Mouse (Mus musculus) liver (tissue): ENCODE measurements at regions not wholly inside any gene's neighbourhood (a gene's known extent, or its start where the extent isn't known, plus 50 kb on each side); places are given as distances from the start of the nearest gene placed in this dataset.

Experiments used
- DNase-seq: peaks from one replicate; pipeline ENCODE4 v3.0.0-alpha.2; 2020; ENCODE audit warnings: mixed read lengths

DNA sequence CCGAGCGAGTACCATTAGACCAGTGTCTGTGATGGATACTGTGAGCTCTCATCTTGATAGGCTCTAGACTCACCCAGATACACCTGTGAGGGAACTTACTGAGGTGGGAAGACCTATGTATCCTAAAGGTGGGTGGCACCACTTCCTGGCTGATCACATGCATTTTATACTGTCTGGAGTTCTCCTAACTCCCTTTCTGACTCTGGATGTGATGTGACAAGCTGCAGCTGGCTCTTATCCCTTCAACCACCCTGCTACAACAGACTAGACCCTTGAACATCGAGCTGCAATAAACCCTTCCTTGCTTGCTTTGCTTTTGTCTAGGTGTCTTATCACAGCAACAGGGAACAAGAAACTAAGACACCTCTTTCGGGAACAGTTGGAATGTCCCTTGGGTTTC, 143.3 kb downstream of the Cd24a start:
- DNase-seq, result no peak

DNA sequence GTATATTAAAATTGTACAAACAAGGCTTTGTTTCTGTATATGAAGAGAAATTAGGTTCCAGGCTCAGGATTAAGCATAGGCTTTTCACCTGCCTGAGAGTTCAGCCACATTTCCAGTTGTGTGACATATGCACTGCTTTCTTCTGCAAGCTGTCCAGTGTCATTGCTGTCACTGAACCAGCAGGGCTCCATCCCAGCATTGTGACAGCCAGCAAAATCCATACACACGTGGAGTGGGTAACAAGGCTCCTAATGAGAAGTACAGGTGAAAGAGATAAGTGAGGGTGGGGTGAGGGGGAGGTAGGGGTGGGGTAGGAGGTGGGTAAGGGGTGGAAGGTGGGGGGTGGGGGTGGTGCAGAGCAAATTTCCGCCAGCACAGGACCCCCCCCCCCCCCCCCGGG, 144.1 kb downstream of the Cd24a start:
- DNase-seq, result no peak

DNA sequence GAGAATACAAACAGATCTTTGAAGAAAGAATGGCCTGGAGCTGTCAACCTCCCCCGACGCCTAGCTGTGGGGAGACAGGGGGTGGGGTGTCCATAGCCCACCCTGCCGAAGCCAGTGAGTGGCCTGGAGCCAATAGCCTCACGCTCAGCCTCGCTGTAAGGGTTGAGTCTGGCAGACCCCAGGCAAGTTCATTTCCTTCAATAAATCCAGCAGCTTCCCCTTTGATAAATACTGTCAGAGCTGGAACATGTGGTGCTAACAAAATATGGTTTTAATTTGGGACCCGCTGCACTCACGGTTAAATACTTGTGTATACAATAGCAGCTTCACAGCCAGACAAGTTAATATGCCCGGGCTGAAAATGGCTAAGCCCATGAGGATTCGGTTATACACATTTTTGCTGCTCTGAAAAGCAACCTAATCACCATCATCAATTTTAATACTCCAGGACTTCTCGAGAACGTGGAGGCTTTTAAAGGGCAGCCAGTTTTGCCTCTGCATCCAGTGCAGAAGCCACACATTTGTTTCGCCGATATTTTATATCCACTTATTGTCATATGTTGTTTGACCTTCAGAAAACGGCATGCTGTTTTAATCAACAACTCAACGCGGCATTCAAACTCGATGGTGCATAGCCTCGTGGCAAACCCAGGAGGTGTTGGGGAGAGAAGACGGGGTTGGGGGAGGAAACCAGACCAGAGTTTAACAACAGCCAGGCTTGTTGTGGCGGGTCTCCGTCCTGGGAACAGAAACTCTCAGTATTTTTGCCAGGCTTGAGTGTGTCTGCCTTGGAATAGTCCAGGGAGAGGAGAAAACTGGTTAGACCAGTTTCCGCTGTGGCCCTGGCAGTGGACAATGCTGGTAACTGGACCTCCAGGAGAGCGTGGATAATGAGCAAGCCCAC, 144.9 kb downstream of the Cd24a start:
- no peak for DNase-seq

DNA sequence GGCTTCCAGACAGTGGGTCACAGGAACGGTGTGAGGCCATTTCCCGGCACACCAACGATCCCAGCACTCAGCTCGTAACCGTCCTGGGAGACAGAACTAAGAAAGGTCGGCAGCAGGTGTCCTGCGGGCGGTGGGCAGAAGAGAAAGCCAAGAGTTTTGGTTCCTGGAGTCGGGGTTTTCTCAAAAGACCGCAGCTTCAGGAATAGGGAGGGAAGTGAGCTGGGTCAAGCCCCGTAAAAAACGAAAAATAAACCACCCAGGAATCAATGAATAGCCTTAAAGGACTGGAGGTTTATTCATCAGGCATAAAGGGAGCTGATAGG, 145.5 kb downstream of the Cd24a start:
- DNase-seq, result no peak

DNA sequence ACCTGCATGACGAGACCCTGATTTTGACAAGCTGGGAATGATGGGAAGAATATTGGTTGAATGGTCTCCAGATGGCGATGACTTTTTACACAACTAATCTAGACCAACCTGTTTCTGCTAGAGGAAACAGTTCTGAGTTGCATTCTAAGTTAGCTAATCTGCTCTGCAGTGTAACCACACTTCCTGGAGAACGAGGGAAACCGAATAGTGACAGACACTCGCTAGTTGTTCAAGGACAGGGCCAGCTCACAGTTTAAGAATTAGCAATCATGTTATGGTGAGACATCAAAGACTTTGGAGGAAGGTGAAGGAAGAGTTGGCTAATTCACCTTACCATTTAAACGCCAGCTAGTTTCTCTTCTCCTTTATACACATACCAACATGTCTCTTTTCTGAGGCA, 149.7 kb downstream of the Cd24a start:
- DNase-seq, result no peak

DNA sequence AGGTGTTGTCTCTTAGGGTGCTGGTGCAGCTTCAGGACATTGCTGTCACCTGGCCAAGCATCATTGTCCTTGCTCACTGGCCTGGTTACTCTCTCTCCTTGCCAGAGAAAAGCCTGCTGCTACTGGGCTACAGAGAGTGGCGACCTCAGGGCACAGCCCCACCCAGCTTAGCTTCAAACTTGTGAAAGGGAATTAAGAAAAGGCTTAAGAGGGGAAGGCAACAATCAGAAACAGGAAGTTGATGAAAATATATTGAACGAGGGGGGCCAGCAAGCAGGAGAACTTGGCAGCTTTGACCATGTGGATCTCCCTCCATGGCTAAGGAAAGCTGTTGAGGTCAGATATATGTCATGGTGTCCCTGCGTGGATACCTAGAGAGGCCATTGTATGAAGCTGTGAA, 151.1 kb downstream of the Cd24a start:
- DNase-seq, result no peak

DNA sequence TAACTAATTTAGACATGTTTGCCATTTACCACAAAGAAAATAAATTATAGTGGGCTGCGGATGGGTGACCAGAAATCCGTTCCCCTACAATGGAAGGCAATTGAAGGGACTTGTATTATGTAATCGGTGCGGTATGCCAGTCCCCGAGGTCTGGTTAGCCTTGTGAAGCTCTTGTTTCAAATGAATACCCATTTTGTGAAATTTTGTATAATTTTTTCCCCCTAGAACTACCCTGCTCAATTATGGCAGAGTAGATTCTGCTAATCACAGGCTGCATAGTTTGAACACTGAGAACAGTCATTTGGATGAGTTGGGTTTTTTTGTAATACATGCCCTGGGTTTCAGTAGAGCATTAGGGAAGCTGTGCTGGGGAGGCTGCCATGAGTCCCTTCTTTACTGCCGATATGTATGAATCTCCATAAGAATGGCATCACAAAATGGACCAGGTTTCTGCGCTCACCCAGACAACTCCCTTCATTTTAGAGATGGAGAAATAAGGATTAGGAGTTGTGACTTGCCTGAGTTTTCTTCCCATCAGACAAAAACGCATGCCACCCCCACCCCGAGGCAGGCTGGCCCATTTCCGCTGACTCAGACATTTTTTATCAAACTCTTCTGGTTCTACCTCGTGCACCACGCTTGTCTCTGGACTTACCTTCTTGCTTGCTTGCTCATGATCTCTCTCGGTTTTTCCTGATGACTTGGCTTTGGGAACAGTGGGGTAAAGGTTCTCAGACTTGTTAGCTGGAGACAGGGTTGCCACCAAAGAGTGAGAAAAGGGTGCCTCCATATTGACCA, 155.7 kb downstream of the Cd24a start:
- no peak for DNase-seq

DNA sequence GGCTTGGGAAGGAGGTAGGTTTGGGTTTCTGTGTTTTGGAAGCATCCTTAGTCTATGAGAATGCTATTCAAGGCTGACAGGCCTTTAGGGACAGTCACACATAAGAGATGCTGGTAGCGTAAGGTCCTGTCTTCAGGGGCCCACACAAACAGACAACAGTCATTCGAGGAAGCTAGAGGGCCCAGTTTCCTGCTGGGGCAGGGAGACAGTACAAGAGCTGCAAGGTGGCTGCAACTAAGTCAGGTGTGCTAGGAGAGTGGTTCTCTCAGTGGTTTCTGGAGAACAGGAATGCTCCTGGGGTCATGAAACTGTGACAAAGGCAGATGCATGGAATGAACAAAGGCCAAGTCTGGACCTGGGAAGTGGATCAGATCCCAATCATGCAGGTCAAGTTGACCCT, 161.1 kb downstream of the Cd24a start:
- DNase-seq, result no peak

DNA sequence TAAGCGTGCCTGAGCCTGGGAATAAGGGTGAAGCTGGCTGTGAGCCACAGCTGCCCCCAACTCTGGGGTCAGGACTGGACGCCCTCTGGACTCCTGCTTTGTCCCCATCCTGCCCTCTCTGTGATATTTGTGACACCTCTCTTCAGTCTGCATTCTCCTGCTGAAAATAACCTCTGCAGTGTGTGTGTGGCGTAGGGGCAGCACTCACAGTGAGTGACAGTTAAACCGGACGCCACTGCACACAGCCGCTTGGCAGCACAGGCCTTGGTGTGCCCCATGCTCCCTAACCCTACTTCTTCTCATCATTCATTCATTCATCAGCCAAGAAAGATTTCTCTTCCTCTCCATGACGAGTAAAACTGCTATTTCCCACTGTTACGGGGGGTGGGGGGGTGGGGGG, 161.6 kb downstream of the Cd24a start:
- DNase-seq, result no peak

DNA sequence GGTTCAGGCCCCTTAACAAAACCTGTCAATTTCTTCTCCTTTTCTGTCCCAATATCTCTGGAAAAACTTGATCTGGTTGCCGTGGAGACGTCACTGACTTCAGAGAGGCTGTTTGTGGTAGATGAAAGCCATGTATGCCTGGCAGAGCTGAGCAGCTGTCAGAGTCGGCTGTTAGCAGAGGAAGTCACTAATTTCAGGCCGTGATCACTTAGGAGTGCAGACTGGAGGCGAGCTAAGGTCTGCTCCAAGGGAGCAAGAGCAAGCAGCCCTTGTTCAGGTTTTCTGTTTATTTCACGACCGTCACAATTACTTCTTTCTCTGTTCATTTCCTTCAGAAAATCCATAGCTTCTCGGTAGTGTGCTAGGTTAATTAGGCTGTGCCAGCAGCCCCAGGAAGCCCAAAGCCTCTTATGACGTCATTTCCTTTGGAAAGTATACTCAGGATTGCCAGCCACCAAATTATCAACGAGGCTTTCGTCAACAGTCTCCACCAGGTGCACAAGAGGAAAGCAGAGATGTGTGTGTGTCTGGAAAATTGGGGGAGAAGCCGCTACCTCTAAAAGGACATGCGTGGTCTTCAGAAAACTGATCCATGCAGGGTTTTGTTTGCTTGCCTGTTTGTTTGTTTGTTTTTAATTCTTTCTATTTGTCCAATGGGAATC, 161.2 kb downstream of the Qrsl1 start:
- DNase-seq, result no peak

DNA sequence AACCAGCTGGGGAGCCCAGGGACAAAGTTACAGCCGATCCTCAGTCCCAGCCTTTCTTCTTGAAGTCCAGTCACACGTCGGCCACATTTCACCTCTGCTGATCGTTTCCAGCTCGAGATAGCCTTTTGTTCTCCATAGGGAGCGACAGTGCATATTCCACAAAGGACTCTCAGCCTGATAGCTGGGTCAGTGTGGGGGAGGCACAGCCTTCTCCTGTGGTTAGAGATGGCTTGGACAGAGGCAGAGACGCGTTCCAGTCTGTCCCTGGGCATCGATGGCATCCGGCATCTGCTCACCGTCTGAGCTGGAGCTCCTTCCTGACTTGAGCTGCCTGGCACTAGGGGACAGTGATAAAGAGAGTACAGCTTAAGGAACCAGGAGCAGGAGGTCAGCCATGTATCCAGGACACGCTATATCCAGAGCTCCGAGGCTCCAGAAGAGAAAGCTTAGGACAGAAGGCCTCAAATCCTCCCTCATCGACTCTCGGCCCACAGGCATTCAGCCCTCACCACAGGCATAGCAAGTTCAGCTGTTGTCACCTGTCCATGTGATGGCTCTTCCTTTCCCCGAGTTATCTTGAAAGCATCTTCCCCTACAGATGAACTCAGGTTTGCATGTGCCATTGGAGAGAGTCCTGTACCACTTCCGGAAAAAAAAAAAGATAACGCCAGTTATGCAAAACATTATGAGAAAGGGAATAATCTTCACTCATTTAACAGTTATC, 160.0 kb downstream of the Qrsl1 start:
- DNase-seq, result no peak

DNA sequence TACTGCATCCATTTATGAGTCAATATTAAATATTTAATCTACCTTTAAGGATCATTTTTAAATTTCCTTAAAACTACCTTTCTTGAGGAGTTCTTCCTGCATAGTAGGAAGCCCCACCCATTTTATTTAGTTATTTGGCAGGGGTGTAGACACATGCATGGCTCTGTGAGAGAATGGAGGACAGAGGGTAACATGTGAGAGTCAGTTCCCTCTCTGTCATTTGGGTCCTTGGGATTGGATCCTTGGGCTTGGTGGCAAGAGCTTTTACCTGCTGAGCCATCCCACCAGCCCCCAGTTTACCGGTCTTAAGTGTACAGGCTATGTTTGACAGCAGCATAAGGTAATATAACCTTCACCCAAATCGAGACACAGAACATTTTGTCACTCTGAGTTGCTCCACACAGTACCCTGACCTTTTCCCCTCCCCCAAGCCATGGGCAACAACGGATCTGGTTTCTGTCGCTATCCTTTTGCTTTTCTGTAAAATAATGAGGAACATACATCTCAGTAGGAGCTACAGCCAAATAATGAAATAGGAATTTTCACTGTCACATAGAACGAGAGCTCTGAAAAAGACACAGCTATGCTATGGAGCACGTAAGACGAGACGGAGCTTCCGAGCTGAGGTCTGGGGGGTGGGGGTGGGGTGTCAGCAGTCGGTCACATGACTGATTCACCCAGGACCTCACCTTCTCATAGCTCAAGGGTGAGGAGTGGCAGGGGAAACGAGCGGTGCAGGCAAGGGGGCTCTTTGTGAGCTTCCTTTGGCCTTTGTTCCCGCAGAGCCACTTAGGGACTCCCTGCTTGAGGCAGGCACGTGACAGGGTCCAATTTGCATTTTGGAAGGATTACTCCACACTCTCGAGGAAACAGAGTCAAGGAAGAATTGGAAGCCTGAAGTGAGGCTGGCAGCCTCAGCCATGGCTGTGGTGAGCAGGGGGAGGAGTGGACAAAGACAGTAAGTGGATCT, 159.2 kb downstream of the Qrsl1 start:
- peak; percentile 32 for DNase-seq

DNA sequence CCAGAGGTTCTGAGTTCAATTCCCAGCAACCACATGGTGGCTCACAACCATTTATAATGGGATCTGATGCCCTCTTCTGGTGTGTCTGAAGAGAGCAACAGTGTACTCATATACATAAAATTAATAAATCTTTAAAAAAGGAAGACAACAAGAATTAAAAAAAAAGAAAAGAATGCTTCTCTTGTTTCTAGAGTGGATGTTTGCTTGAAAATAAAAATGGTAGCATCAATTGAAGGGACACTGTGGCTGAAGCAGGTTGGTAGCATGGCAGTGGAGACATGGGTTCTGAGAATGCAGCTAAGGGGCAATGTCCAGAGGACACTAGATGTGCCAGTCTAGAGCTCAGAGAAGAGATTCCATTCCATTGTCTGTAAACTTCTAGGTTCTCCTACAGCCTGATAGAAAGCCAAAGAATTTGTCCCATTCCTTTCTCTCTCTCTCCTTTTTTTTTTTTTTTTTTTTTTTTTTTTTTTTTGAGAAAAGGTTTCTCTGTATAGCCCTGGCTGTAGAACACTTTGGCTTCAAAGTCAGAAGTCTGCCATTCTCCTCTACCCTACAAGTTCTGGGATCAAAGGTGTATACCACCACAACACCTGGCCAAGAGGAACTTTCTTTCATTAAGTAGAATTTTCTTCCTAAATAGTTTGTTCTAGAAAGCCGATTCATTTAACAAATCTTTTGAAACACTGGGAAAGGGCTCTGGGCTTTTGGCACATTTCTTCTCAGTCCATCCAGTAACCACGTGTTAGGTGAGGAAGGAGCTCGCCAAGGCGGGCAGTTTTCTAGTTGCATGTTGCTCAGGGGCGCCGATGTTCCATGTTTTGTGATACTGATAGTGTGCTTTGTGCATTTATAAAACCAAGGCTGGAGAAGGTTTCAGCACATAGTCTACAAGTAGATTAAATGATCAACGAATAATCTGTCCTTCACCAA, 158.1 kb downstream of the Qrsl1 start:
- DNase-seq, result no peak

DNA sequence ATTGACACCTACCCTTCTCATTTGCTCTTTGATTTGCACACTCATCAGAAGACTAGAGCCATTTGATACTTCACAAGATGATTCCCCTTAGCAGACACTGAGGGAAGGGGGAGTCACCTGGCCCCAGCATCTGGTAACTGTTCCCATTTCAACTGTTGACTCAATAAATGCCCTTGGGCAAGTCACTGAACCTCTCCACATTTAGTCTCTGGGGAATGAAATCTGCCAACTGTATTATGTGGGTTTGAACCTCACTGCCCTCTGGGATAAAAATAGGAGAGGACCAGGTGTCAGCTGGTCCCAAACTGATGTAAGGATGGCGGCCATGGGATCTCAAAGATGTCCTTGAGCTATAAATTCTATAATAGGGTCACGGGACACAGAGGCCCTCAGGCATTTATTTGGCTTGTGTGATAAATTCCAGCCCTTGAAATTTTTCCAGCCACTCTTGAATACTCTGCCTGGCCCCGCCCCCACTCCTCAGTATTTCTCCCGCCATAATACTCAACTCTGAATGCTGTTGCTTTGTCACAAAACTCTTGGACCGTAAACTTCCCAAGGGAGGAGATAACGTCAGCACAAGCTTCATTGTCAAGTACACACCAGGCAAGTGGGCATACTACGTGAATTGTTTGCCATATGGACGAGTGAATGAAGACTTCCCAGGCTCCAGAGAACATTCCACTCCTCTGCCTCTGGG, 155.5 kb downstream of the Qrsl1 start:
- no peak for DNase-seq

DNA sequence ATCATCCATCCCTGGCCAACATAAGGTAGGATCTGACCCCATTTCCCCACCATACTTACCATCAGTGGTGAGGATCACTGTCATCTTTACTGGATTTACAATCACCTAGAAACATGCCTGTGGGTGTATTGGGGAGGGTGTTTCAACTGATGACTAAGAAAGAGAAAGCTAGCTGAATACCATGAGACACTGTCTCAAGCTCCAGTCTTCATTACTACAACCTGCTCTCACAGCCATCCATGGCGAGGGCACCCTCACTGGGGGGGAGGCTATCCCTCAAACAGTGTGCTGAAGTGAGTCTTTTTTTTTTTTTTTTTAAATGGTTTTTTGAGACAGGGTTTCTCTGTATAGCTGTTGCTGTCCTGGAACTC, 154.9 kb downstream of the Qrsl1 start:
- DNase-seq, result no peak

DNA sequence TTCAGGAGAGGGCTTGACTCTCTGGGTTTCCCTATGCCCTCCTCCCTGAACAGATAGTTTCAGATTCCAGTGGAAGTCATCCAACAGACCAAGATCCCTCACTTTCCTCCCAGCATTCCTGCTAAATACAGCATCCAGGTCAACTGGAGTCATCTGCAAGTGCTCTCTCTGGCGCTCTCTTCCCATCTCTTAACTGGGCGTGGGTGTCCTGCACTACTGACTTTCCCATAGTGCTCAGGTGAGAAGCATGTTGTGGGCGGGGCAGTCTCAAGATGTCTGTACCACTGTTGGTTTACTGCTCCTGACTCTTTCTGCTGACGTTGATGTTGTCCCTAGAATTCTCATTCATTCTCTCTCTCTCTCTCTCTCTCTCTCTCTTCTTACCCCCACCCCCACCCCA, 154.0 kb downstream of the Qrsl1 start:
- DNase-seq, result no peak

DNA sequence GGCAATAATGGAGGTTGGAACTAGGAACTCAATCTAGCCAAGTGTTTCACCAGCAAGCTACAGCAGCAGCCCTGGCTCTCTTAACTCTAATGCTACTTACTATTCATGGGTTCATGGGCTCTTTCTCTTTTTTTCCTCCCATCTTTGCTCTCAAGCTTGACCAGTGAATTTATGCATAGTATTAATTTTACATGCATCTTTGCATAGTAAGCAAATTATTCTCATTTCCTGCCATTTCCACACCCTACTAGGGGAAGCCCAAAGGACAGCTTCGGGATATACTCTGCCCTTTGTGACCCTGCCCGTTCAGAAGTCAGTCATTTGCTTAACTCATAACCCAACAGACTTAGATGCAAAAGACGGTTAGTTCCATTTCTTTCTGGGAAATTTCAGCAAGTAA, 153.2 kb downstream of the Qrsl1 start:
- DNase-seq, result no peak

DNA sequence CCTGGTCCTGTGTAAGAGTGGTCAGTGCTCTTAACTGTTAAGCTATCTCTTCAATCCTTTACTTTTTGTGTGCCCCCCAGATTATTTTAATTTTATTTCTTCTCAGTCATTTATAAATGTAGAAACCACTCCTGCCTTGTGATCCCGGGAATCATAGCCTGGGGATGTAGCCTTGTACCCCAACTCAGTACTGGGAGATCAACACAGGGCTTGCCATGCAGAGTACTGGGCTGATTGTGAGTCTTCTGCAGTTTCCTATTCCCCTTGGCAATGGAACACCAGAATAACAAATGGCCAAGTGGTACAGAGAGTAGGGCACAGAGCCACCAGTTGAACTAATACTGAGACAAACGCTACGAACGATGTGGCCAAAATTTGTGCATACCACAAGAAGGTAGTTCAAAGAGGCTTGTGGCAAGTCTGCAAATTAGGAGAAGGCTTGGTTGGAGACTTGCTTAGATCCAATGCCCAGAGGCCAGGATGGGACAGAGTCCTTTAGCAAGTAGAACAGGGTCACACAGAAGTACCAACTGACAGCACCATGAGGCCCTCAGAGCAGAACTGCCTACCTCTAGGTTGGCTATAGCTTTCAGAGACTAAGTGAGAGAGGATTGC, 151.9 kb downstream of the Qrsl1 start:
- no peak for DNase-seq

DNA sequence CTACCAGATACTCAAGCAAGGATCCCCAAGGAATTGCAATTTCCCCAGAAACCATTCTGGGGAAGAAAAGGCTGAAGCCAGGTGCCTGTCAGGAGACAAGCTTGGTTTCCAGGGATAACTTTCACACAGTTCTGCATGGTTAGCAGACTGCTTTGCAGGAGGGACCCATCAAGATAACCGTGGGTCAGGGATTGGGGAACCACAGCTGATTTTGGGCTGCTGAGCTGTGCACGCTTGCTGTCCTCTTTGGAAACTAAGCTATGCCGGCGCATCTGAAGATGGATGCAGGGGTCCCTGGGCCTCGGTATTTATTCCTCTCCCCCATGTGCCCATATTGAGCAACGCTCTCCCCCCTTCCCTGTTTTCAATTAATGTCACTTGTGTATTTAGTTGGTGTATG, 151.1 kb downstream of the Qrsl1 start:
- DNase-seq, result no peak

DNA sequence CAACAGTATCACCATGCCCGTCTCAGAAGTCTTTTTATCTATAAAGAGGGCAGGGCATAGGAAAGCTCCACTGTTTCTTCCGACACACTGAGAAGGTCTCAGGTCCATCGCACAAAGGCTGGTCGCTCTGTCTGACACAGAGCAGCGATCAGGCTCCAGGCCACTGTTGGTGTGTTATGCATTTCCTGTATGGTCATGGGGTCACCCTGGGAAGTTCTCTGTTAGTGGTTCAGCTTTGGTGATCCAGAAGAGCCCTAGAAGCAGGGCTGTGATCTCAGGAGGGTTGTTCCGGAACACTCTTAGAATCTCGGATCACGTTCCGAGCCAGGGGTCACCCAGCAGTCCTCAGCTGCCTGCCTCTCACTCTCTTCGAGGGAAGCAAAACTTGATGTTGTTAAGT, 150.7 kb downstream of the Qrsl1 start:
- DNase-seq, result no peak
